Mouse (Mus musculus) midbrain, embryonic 15.5 days (tissue): ENCODE measurements around the gene Atp1a4. TPM values are rescaled to one million over a fixed set of nuclear protein-coding genes. Genes with fewer than 3 reads are reported as not detected.
A peak's percentile ranks its signal among the peaks of the same experiment; 100 is the strongest.
"Not testable (repeated sequence)": the region's sequence is repeated elsewhere in the genome, so short reads cannot be mapped to it uniquely, and the experiment has no call there.

Source experiments
- ATAC-seq: fragments of 200-750 bp; cut with Nextera tagmentation; replicated peaks from 2 replicates; pipeline ENCODE4 v1.8.0; 2017; ENCODE audit warnings: moderate TSS enrichment
- H3K27ac ChIP-seq: fragments of 300-500 bp; sonication (generic); 2 replicates; pipeline ENCODE4 v1.5.1; 2015; ENCODE audit warnings: mild to moderate bottlenecking, inconsistent platforms
- H3K27me3 ChIP-seq: fragments of 300-500 bp; sonication (generic); replicated peaks from 2 replicates; pipeline ENCODE4 v1.6.1; 2015; ENCODE audit warnings: inconsistent platforms
- H3K36me3 ChIP-seq: fragments of 300-500 bp; sonication (generic); replicated peaks from 2 replicates; pipeline ENCODE4 v1.6.1; 2015; ENCODE audit warnings: inconsistent platforms
- H3K4me1 ChIP-seq: fragments of 300-500 bp; sonication (generic); 2 replicates; pipeline ENCODE4 v1.6.1; 2015; ENCODE audit warnings: inconsistent platforms
- H3K4me2 ChIP-seq: fragments of 300-500 bp; sonication (generic); 2 replicates; pipeline ENCODE4 v1.6.1; 2015; ENCODE audit warnings: inconsistent platforms, mild to moderate bottlenecking, moderate library complexity
- H3K4me3 ChIP-seq: fragments of 300-500 bp; sonication (generic); 2 replicates; pipeline ENCODE4 v1.5.1; 2015; ENCODE audit warnings: mild to moderate bottlenecking, inconsistent platforms
- H3K9ac ChIP-seq: fragments of 300-500 bp; sonication (generic); 2 replicates; pipeline ENCODE4 v1.6.1; 2015; ENCODE audit warnings: mild to moderate bottlenecking, inconsistent platforms
- H3K9me3 ChIP-seq: fragments of 300-500 bp; sonication (generic); 2 replicates; pipeline ENCODE4 v1.6.1; 2016; ENCODE audit warnings: inconsistent platforms
- WGBS: fragments of 180-500 bp; shearing (Covaris S2); methylation state at CpG from one replicate; pipeline ENCODE4 v1.1.7; 2015; ENCODE audit warnings: mixed read lengths; 5-methylcytosine and 5-hydroxymethylcytosine counted together
- polyA plus RNA-seq: library from polyadenylated mRNA; unstranded; fragments of >200 nt; fragmentation: Nextera tagmentation; extraction: Ambion mirVana; gene quantifications from 2 replicates; pipeline ENCODE4 v1.2.1, GENCODE M21; 2015

Atp1a4 gene
- polyA plus RNA-seq, 1 experiment from 2014 or later: not detected

- WGBS: 73% methylated on average over 16 of the region's 16 CpGs
- no peaks in the 10 kb centered on the region; the same call in 1 of the 2 replicates for H3K4me1 ChIP-seq
- no peaks in the 10 kb centered on the region for H3K9me3 ChIP-seq
- ATAC-seq: peak; percentile 46
- H3K9ac ChIP-seq: no peak overlapping the region
- no peaks in the 10 kb centered on the region for H3K27me3 ChIP-seq
- H3K36me3 ChIP-seq: no peaks in the 10 kb centered on the region
- H3K27ac ChIP-seq: 0 out of 2 replicates have a peak overlapping the region, but pooled peaks have one; percentile 30
- H3K4me2 ChIP-seq: no peak overlapping the region
- no peak overlapping the region for H3K4me3 ChIP-seq
Measured at GRCm38 (mm10) chr1:172279768-172280509, 21.7 kb upstream of the Atp1a4 start.

- H3K9me3 ChIP-seq: no peaks in the 10 kb centered on the region
- ATAC-seq: no peak
- no peaks in the 10 kb centered on the region for H3K27me3 ChIP-seq
- no peak overlapping the region for H3K9ac ChIP-seq
- no peaks in the 10 kb centered on the region for H3K36me3 ChIP-seq
- H3K4me2 ChIP-seq: no peak overlapping the region
- H3K4me1 ChIP-seq: no peaks in the 10 kb centered on the region; the same call in 1 of the 2 replicates
- WGBS: 93% methylated on average over 13 of the region's 13 CpGs
- no peak overlapping the region for H3K27ac ChIP-seq
- no peak overlapping the region for H3K4me3 ChIP-seq
Measured at GRCm38 (mm10) chr1:172278328-172278727, 20.1 kb upstream of the Atp1a4 start.

- H3K4me1 ChIP-seq: peaks cover under 1% of the 10 kb centered on the region; the same call in 1 of the 2 replicates
- no peaks in the 10 kb centered on the region for H3K36me3 ChIP-seq
- no peaks in the 10 kb centered on the region for H3K27me3 ChIP-seq
- H3K9me3 ChIP-seq: no peaks in the 10 kb centered on the region
- no peak for ATAC-seq
- H3K27ac ChIP-seq: no peak overlapping the region
- 70% methylated on average over 3 of the region's 3 CpGs for WGBS
- no peak overlapping the region for H3K4me3 ChIP-seq
- no peak overlapping the region for H3K9ac ChIP-seq
- no peak overlapping the region for H3K4me2 ChIP-seq
Measured at GRCm38 (mm10) chr1:172277172-172277571, 19.0 kb upstream of the Atp1a4 start.

GRCm38 (mm10) chr1:172274547-172274946 lies 16.3 kb upstream of the Atp1a4 start:
- H3K9ac ChIP-seq: no peak overlapping the region
- H3K4me2 ChIP-seq: no peak overlapping the region
- no peaks in the 10 kb centered on the region for H3K9me3 ChIP-seq
- 70% methylated on average over 5 of the region's 5 CpGs for WGBS
- no peaks in the 10 kb centered on the region for H3K36me3 ChIP-seq
- ATAC-seq: no peak
- no peak overlapping the region for H3K4me3 ChIP-seq
- H3K27me3 ChIP-seq: no peaks in the 10 kb centered on the region
- peaks cover 10% of the 10 kb centered on the region; the same call in 1 of the 2 replicates for H3K4me1 ChIP-seq
- H3K27ac ChIP-seq: no peak overlapping the region

GRCm38 (mm10) chr1:172274116-172274515 lies 15.9 kb upstream of the Atp1a4 start:
- no peak overlapping the region for H3K27ac ChIP-seq
- no peaks in the 10 kb centered on the region for H3K9me3 ChIP-seq
- H3K4me1 ChIP-seq: peaks cover 10% of the 10 kb centered on the region; the same call in 1 of the 2 replicates
- H3K4me2 ChIP-seq: no peak overlapping the region
- 66% methylated on average over 5 of the region's 5 CpGs for WGBS
- no peak for ATAC-seq
- no peak overlapping the region for H3K4me3 ChIP-seq
- H3K27me3 ChIP-seq: no peaks in the 10 kb centered on the region
- no peaks in the 10 kb centered on the region for H3K36me3 ChIP-seq
- no peak overlapping the region for H3K9ac ChIP-seq

GRCm38 (mm10) chr1:172273386-172273785 lies 15.2 kb upstream of the Atp1a4 start:
- H3K4me1 ChIP-seq: peaks cover 10% of the 10 kb centered on the region; the same call in 1 of the 2 replicates
- H3K36me3 ChIP-seq: no peaks in the 10 kb centered on the region
- 93% methylated on average over 6 of the region's 6 CpGs for WGBS
- no peaks in the 10 kb centered on the region for H3K27me3 ChIP-seq
- no peaks in the 10 kb centered on the region for H3K9me3 ChIP-seq
- H3K4me3 ChIP-seq: no peak overlapping the region
- ATAC-seq: no peak
- no peak overlapping the region for H3K4me2 ChIP-seq
- H3K27ac ChIP-seq: no peak overlapping the region
- no peak overlapping the region for H3K9ac ChIP-seq

GRCm38 (mm10) chr1:172271765-172272164 lies 13.6 kb upstream of the Atp1a4 start:
- Histone ChIP-seq H3K4me1 (peaks cover 10% of the 10 kb centered on the region; the same call in 1 of the 2 replicates), H3K4me2 (no peak overlapping the region), H3K27ac (0 out of 2 replicates have a peak overlapping the region, but pooled peaks have one; percentile 23), H3K9me3 (no peaks in the 10 kb centered on the region), H3K36me3 (no peaks in the 10 kb centered on the region), H3K4me3 (no peak overlapping the region), H3K27me3 (no peaks in the 10 kb centered on the region), H3K9ac (no peak overlapping the region)
- peak; percentile 90 for ATAC-seq
- 26% methylated on average over 10 of the region's 10 CpGs for WGBS

- WGBS: 55% methylated on average over 3 of the region's 3 CpGs
- Histone ChIP-seq H3K27me3 (no peaks in the 10 kb centered on the region), H3K4me1 (peaks cover 10% of the 10 kb centered on the region; the same call in 1 of the 2 replicates), H3K9me3 (no peaks in the 10 kb centered on the region), H3K36me3 (no peaks in the 10 kb centered on the region), H3K9ac (no peak overlapping the region), H3K27ac (peak overlapping the region; percentile 42; the same call in 1 of the 2 replicates), H3K4me3 (no peak overlapping the region), H3K4me2 (no peak overlapping the region)
- peak; percentile 73 for ATAC-seq
Measured at GRCm38 (mm10) chr1:172271208-172271607, 13.0 kb upstream of the Atp1a4 start.

GRCm38 (mm10) chr1:172261477-172262078 lies 3.4 kb upstream of the Atp1a4 start, which contains the start of gene Igsf8:
Gene Igsf8 (plus strand): TSS chr1:172261641.
- H3K36me3 ChIP-seq: no peaks in the 10 kb centered on the region
- no peaks in the 10 kb centered on the region for H3K27me3 ChIP-seq
- WGBS: 14% methylated on average over 8 of the region's 8 CpGs
- 0 out of 2 replicates have a peak, but pooled peaks have one; percentile 27 for ATAC-seq
- no peaks in the 10 kb centered on the region for H3K9me3 ChIP-seq
- H3K4me3 ChIP-seq: no peak within 1 kb of the TSS
- peaks cover 9% of the 10 kb centered on the region; the same call in 1 of the 2 replicates for H3K4me1 ChIP-seq
- peak within 1 kb of the TSS; percentile 49 for H3K27ac ChIP-seq
- no peak within 1 kb of the TSS for H3K4me2 ChIP-seq
- H3K9ac ChIP-seq: no peak within 1 kb of the TSS

GRCm38 (mm10) chr1:172247679-172248078 lies 10.5 kb downstream of the Atp1a4 start:
- Histone ChIP-seq H3K9ac (no peak overlapping the region), H3K9me3 (no peaks in the 10 kb centered on the region), H3K27ac (no peak overlapping the region), H3K27me3 (no peaks in the 10 kb centered on the region), H3K4me3 (no peak overlapping the region), H3K4me1 (no peaks in the 10 kb centered on the region), H3K36me3 (no peaks in the 10 kb centered on the region), H3K4me2 (no peak overlapping the region)
- 0 out of 2 replicates have a peak, but pooled peaks have one; percentile 33 for ATAC-seq
- WGBS: 41% methylated on average over 2 of the region's 2 CpGs

GRCm38 (mm10) chr1:172247216-172247615 lies 11.0 kb downstream of the Atp1a4 start:
- Histone ChIP-seq H3K9me3 (no peaks in the 10 kb centered on the region), H3K27me3 (no peaks in the 10 kb centered on the region), H3K27ac (no peak overlapping the region), H3K4me2 (no peak overlapping the region), H3K4me3 (no peak overlapping the region), H3K4me1 (no peaks in the 10 kb centered on the region), H3K36me3 (no peaks in the 10 kb centered on the region), H3K9ac (no peak overlapping the region)
- WGBS: 77% methylated on average over 4 of the region's 4 CpGs
- no peak for ATAC-seq

GRCm38 (mm10) chr1:172244645-172245044 lies 13.6 kb downstream of the Atp1a4 start:
- WGBS: 53% methylated on average over 23 of the region's 23 CpGs

More at GRCm38 (mm10) chr1:172244645-172245044, 13.6 kb downstream of the Atp1a4 start:
- not testable (repeated sequence) for H3K27ac ChIP-seq, H3K4me3 ChIP-seq, H3K27me3 ChIP-seq, H3K9me3 ChIP-seq, ATAC-seq, H3K4me1 ChIP-seq, H3K4me2 ChIP-seq, H3K36me3 ChIP-seq, H3K9ac ChIP-seq
